Mouse (Mus musculus) MEL (cell line): Measurements from ENCODE around the gene Rer1. TPM values are rescaled to one million over a fixed set of nuclear protein-coding genes. Genes with fewer than 3 reads are reported as not detected.

ENCODE experiments used
- DNase-seq: peaks from one replicate; pipeline ENCODE4 v3.0.0; 2011; ENCODE audit warnings: low read depth, low spot score
- H3K27ac ChIP-seq: 2 replicates; pipeline ENCODE4 v1.5.1; 2012; ENCODE audit warnings: low read depth, mild to moderate bottlenecking, control low read depth, low read length, moderate library complexity; ENCODE audit not compliant: control insufficient read depth
- H3K27me3 ChIP-seq, 2 experiments: fragments of 150-350 bp in 1 of 2; sonication (generic) in 1 of 2; 2 replicates each; pipeline ENCODE4 v1.6.1; 2012; ENCODE audit warnings: low read length in 2 of 2, mild to moderate bottlenecking in 2 of 2, improper control_type of control experiment in 1 of 2, moderate library complexity in 1 of 2; ENCODE audit not compliant: insufficient read depth in 2 of 2, control insufficient read depth in 1 of 2
- H3K36me3 ChIP-seq, 2 experiments: 2 replicates each; pipeline ENCODE4 v1.6.1; 2012 to 2014; ENCODE audit warnings: low read length in 2 of 2, improper control_type of control experiment in 1 of 2, inconsistent platforms in 1 of 2, mild to moderate bottlenecking in 1 of 2; ENCODE audit not compliant: insufficient read depth in 2 of 2, control insufficient read depth in 1 of 2
- H3K4me1 ChIP-seq, 2 experiments: fragments of 150-350 bp in 1 of 2; sonication (generic) in 1 of 2; 2 replicates each; pipeline ENCODE4 v1.6.1; 2012; ENCODE audit warnings: low read length in 2 of 2, improper control_type of control experiment in 1 of 2, mild to moderate bottlenecking in 1 of 2; ENCODE audit not compliant: insufficient read depth in 2 of 2, control insufficient read depth in 1 of 2
- H3K4me3 ChIP-seq, 2 experiments: fragments of 150-350 bp in 1 of 2; sonication (generic) in 1 of 2; 2 replicates each; pipeline ENCODE4 v1.5.1; 2012; ENCODE audit warnings: low read depth in 2 of 2, low read length in 2 of 2, mild to moderate bottlenecking in 2 of 2, moderate library complexity in 2 of 2, control low read depth in 1 of 2, improper control_type of control experiment in 1 of 2; ENCODE audit not compliant: control insufficient read depth in 1 of 2, insufficient read depth in 1 of 2
- H3K79me2 ChIP-seq: 2 replicates; pipeline ENCODE4 v1.6.1; 2012; ENCODE audit warnings: mild to moderate bottlenecking, low read length, moderate library complexity; ENCODE audit not compliant: control insufficient read depth, poor library complexity, insufficient read depth
- H3K9ac ChIP-seq: 2 replicates; pipeline ENCODE4 v1.6.1; 2012; ENCODE audit warnings: low read depth, mild to moderate bottlenecking, control low read depth, low read length, moderate library complexity; ENCODE audit not compliant: control insufficient read depth, poor library complexity, severe bottlenecking
- H3K9me3 ChIP-seq: fragments of 150-350 bp; sonication (generic); replicated peaks from 2 replicates; pipeline ENCODE4 v1.6.1; 2012; ENCODE audit warnings: mild to moderate bottlenecking, low read length, improper control_type of control experiment, moderate library complexity; ENCODE audit not compliant: insufficient read depth
- BHLHE40 ChIP-seq: IDR thresholded peaks from 2 replicates; pipeline ENCODE4 v1.6.1; 2012; ENCODE audit warnings: low read depth, mild to moderate bottlenecking, inconsistent platforms, low read length, improper control_type of control experiment, borderline replicate concordance
- CHD1 ChIP-seq: IDR thresholded peaks from 2 replicates; pipeline ENCODE4 v1.6.1; 2012; ENCODE audit warnings: low read depth, mild to moderate bottlenecking, inconsistent platforms, low read length, improper control_type of control experiment
- CTCF ChIP-seq, 3 experiments: IDR thresholded peaks in 2 of 3; conservative IDR thresholded peaks in 1 of 3; 2 replicates each; pipeline ENCODE4 v1.5.1; 2011 to 2012; ENCODE audit warnings: low read length in 3 of 3, low read depth in 2 of 3, mild to moderate bottlenecking in 2 of 3, improper control_type of control experiment in 1 of 3, inconsistent platforms in 1 of 3, mixed read lengths in 1 of 3, moderate library complexity in 1 of 3; ENCODE audit not compliant: control insufficient read depth in 1 of 3, insufficient read depth in 1 of 3, poor library complexity in 1 of 3, severe bottlenecking in 1 of 3
- ELF1 ChIP-seq: IDR thresholded peaks from 2 replicates; pipeline ENCODE4 v1.6.1; 2014; ENCODE audit warnings: low read depth, mild to moderate bottlenecking, inconsistent platforms, low read length, improper control_type of control experiment, moderate library complexity
- EP300 ChIP-seq, 2 experiments: IDR thresholded peaks; 2 replicates each; pipeline ENCODE4 v1.6.1; 2011; ENCODE audit warnings: improper control_type of control experiment in 2 of 2, low read length in 2 of 2, low read depth in 1 of 2, mild to moderate bottlenecking in 1 of 2
- ETS1 ChIP-seq: IDR thresholded peaks from 2 replicates; pipeline ENCODE4 v1.6.1; 2012; ENCODE audit warnings: low read depth, mild to moderate bottlenecking, inconsistent platforms, low read length, improper control_type of control experiment, moderate library complexity
- GATA1 ChIP-seq: IDR thresholded peaks from 2 replicates; pipeline ENCODE4 v1.6.1; 2011; ENCODE audit warnings: low read depth, low read length, improper control_type of control experiment
- HCFC1 ChIP-seq: IDR thresholded peaks from 2 replicates; pipeline ENCODE4 v1.6.1; 2012; ENCODE audit warnings: low read depth, mild to moderate bottlenecking, inconsistent platforms, low read length, improper control_type of control experiment, moderate library complexity
- JUND ChIP-seq: IDR thresholded peaks from 2 replicates; pipeline ENCODE4 v1.6.1; 2011; ENCODE audit warnings: low read depth, mild to moderate bottlenecking, improper control_type of control experiment, low read length
- KAT2A ChIP-seq: conservative IDR thresholded peaks from 2 replicates; pipeline ENCODE4 v1.6.1; 2012; ENCODE audit warnings: low read depth, low read length, improper control_type of control experiment, inconsistent platforms
- MAX ChIP-seq: IDR thresholded peaks from 2 replicates; pipeline ENCODE4 v1.6.1; 2011; ENCODE audit warnings: low read length, improper control_type of control experiment
- MYB ChIP-seq: IDR thresholded peaks from 2 replicates; pipeline ENCODE4 v1.6.1; 2011; ENCODE audit warnings: mild to moderate bottlenecking, low read depth, low read length, improper control_type of control experiment
- NELFE ChIP-seq: IDR thresholded peaks from 2 replicates; pipeline ENCODE4 v1.6.1; 2011; ENCODE audit warnings: low read depth, low read length, improper control_type of control experiment
- POLR2A ChIP-seq, 2 experiments: IDR thresholded peaks; 2 replicates each; pipeline ENCODE4 v1.6.1; 2011 to 2012; ENCODE audit warnings: low read length in 2 of 2, mild to moderate bottlenecking in 2 of 2, control low read depth in 1 of 2, improper control_type of control experiment in 1 of 2, low read depth in 1 of 2, moderate library complexity in 1 of 2; ENCODE audit not compliant: control insufficient read depth in 1 of 2, insufficient read depth in 1 of 2, poor library complexity in 1 of 2
- POLR2AphosphoS2 ChIP-seq: IDR thresholded peaks from 2 replicates; pipeline ENCODE4 v1.6.1; 2011; ENCODE audit warnings: low read length, improper control_type of control experiment
- RAD21 ChIP-seq: IDR thresholded peaks from 2 replicates; pipeline ENCODE4 v1.6.1; 2011; ENCODE audit warnings: mild to moderate bottlenecking, low read depth, low read length, improper control_type of control experiment
- RCOR1 ChIP-seq: IDR thresholded peaks from 2 replicates; pipeline ENCODE4 v1.6.1; 2012; ENCODE audit warnings: low read depth, mild to moderate bottlenecking, inconsistent platforms, low read length, improper control_type of control experiment
- SMC3 ChIP-seq: IDR thresholded peaks from 2 replicates; pipeline ENCODE4 v1.6.1; 2011; ENCODE audit warnings: low read depth, low read length, improper control_type of control experiment
- TAL1 ChIP-seq: IDR thresholded peaks from 2 replicates; pipeline ENCODE4 v1.6.1; 2012; ENCODE audit warnings: mild to moderate bottlenecking, inconsistent platforms, low read length, moderate library complexity, mixed read lengths
- TCF12 ChIP-seq: IDR thresholded peaks from 2 replicates; pipeline ENCODE4 v1.6.1; 2014; ENCODE audit warnings: low read depth, mild to moderate bottlenecking, inconsistent platforms, low read length, improper control_type of control experiment, moderate library complexity
- UBTF ChIP-seq: IDR thresholded peaks from 2 replicates; pipeline ENCODE4 v1.6.1; 2012; ENCODE audit warnings: low read depth, mild to moderate bottlenecking, inconsistent platforms, low read length, improper control_type of control experiment, moderate library complexity, borderline replicate concordance; ENCODE audit not compliant: insufficient read depth
- USF1 ChIP-seq: IDR thresholded peaks from 2 replicates; pipeline ENCODE4 v1.6.1; 2014; ENCODE audit warnings: low read depth, mild to moderate bottlenecking, inconsistent platforms, low read length, improper control_type of control experiment, moderate library complexity
- USF2 ChIP-seq, 2 experiments: IDR thresholded peaks; 2 replicates each; pipeline ENCODE4 v1.6.1; 2011 to 2012; ENCODE audit warnings: improper control_type of control experiment in 2 of 2, low read length in 2 of 2, borderline replicate concordance in 1 of 2, inconsistent platforms in 1 of 2, low read depth in 1 of 2, mild to moderate bottlenecking in 1 of 2; ENCODE audit not compliant: insufficient read depth in 1 of 2
- polyA plus RNA-seq, 2 experiments: library from polyadenylated mRNA; stranded (reverse) in 1 of 2; unstranded in 1 of 2; fragments of >175 nt in 1 of 2; fragments of >200 nt in 1 of 2; gene quantifications; 2 replicates each; pipeline versions ENCODE4 v1.2.1 to v1.2.4; 2012; ENCODE audit warnings: low replicate concordance in 2 of 2, low read depth in 1 of 2; ENCODE audit not compliant: insufficient read length in 2 of 2, insufficient read depth in 1 of 2, missing spikeins in 1 of 2
- total RNA-seq: library from RNA; depleted of rRNA; stranded (reverse); fragments of 300-350 nt; gene quantifications from 2 replicates; pipeline ENCODE4 v1.2.3, GENCODE M21; 2012

Gene Rer1
- total and polyA plus RNA-seq, 3 experiments, result 114 to 379 (median 140) TPM

- H3K4me3 ChIP-seq, result no peak overlapping the region
- H3K79me2 ChIP-seq, result no peaks in the 10 kb centered on the region
- H3K9ac ChIP-seq, result no peak overlapping the region
- no peak for DNase-seq
- H3K27ac ChIP-seq, result no peak overlapping the region
- H3K36me3 ChIP-seq, result no peaks in the 10 kb centered on the region
- no peaks in the 10 kb centered on the region for H3K9me3 ChIP-seq
- H3K27me3 ChIP-seq, result peaks cover 0 to 4% of the 10 kb centered on the region in 2 experiments; a peak in 3 of 4 replicates
- TF ChIP-seq BHLHE40 (no peak), POLR2A (IDR thresholded peaks at IDR 0.05; ENCODE audit: control insufficient read depth in 1 of 2, insufficient read depth in 1 of 2, low read depth in 1 of 2, low read length in 2 of 2, poor library complexity in 1 of 2) (no peak), TAL1 (no peak), GATA1 (no peak), UBTF (no peak), MAX (no peak), NELFE (no peak)
- H3K4me1 ChIP-seq, result no peaks in the 10 kb centered on the region
These were observed 52.0 kb downstream of the Rer1 start for GRCm38 (mm10) chr4:155034202-155034601.

- H3K4me1 ChIP-seq, result no peaks in the 10 kb centered on the region
- H3K9ac ChIP-seq, result no peak overlapping the region
- H3K27ac ChIP-seq, result no peak overlapping the region
- peaks cover 0 to 4% of the 10 kb centered on the region in 2 experiments; a peak in 3 of 4 replicates for H3K27me3 ChIP-seq
- no peaks in the 10 kb centered on the region for H3K79me2 ChIP-seq
- H3K4me3 ChIP-seq, result no peak overlapping the region
- H3K9me3 ChIP-seq, result no peaks in the 10 kb centered on the region
- DNase-seq, result no peak
- H3K36me3 ChIP-seq, result no peaks in the 10 kb centered on the region
- TF ChIP-seq JUND (no peak), ETS1 (no peak), MAX (no peak), POLR2A (IDR thresholded peaks at IDR 0.05; ENCODE audit: control insufficient read depth in 1 of 2, insufficient read depth in 1 of 2, low read depth in 1 of 2, low read length in 2 of 2, poor library complexity in 1 of 2) (no peak), RCOR1 (no peak), HCFC1 (no peak), UBTF (no peak)
These were observed 53.1 kb downstream of the Rer1 start for GRCm38 (mm10) chr4:155033115-155033514.

- Histone ChIP-seq H3K27ac (no peak overlapping the region), H3K9me3 (no peaks in the 10 kb centered on the region), H3K27me3 (no peaks in the 10 kb centered on the region), H3K79me2 (no peaks in the 10 kb centered on the region), H3K4me1 (no peaks in the 10 kb centered on the region), H3K9ac (no peak overlapping the region)
- no peak for DNase-seq
- TF ChIP-seq KAT2A (no peak), BHLHE40 (no peak), EP300 (IDR thresholded peaks at IDR 0.05; ENCODE audit: low read depth in 1 of 2, low read length in 2 of 2) (no peak), RAD21 (no peak), POLR2A (IDR thresholded peaks at IDR 0.05; ENCODE audit: control insufficient read depth in 1 of 2, insufficient read depth in 1 of 2, low read depth in 1 of 2, low read length in 2 of 2, poor library complexity in 1 of 2) (no peak), SMC3 (no peak), USF1 (no peak), CTCF (IDR thresholded peaks at IDR 0.05 in 2 of 3, conservative IDR thresholded peaks at IDR 0.05 in 1 of 3; ENCODE audit: control insufficient read depth in 1 of 3, insufficient read depth in 1 of 3, low read depth in 2 of 3, low read length in 3 of 3, poor library complexity in 1 of 3, severe bottlenecking in 1 of 3) (no peak), TCF12 (no peak), MYB (no peak), CHD1 (no peak), ELF1 (no peak), POLR2AphosphoS2 (no peak), MAX (no peak), USF2 (IDR thresholded peaks at IDR 0.05; ENCODE audit: borderline replicate concordance in 1 of 2, insufficient read depth in 1 of 2, low read depth in 1 of 2, low read length in 2 of 2) (no peak)
- TF ChIP-seq, all 39 proteins: peak for 0
- Histone ChIP-seq H3K36me3 (no peaks in the 10 kb centered on the region), H3K4me3 (no peak overlapping the region)
These were observed 61.8 kb downstream of the Rer1 start for GRCm38 (mm10) chr4:155024170-155025010.
